ENCODE assay signal across 17 mouse cellular contexts in the genomic region with DNA sequence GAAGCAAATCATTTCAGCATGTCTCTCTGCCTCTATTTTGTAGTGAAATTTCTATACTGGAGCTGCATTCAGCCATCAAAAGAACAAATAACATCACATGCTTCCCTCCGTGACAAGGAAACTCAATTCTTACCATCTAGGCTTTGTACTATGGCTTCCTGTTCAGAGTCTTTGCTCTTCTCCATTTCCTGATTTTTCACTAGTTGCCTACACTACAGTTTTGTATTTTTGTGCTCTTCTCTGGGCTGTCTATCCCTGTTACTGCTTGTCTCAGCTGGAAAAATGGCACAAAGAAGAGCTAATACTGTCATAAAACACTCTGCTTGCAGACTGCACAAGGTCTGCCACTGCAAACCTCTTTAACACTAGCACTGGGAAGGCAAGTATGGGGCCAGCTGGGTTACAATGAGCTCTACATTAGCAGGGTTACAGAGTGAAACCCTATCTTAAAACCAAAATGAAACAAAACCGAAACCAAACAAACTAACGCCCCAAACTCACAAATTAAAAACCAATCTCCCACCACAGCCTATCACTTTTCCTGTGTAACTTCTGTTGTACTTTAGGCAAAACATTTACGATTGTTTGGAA. TPM values are rescaled to one million over a fixed set of nuclear protein-coding genes. Genes with fewer than 3 reads are reported as not detected.
DNase-seq lines count a peak whose midpoint lies in the region; ATAC-seq and TF ChIP-seq lines count a peak whose summit lies in the region.
"Had no signal": no experiment of that assay in that cellular context is flagged by ENCODE, and none has a peak within 500 bp of the region (broad histone marks: within the 10 kb centered on the region; RNA-seq: fewer than 3 reads in every experiment).

No protein-coding gene starts in this region.

- 0 out of 2 replicates have a peak, but pooled peaks cover 3% of the 10 kb centered on the region for H3K4me1 ChIP-seq in embryonic facial prominence, embryonic 13.5 days
- H3K4me1 ChIP-seq in embryonic facial prominence, embryonic 10.5 days: no peaks in the 10 kb centered on the region
- 0 out of 2 replicates have a peak, but pooled peaks cover 2% of the 10 kb centered on the region for H3K4me1 ChIP-seq in liver, postnatal 0 days (ENCODE audit: insufficient read depth)
- H3K4me1 ChIP-seq: hindbrain, embryonic 15.5 days; limb, embryonic 12.5 days; lung, embryonic 15.5 days; midbrain, embryonic 12.5 days had no signal

- peak overlapping the region; percentile 22; the same call in 1 of the 2 replicates for H3K27ac ChIP-seq in embryonic facial prominence, embryonic 13.5 days
- H3K27ac ChIP-seq in embryonic facial prominence, embryonic 10.5 days (replicated peaks): no peak overlapping the region
- 0 out of 2 replicates have a peak overlapping the region, but pooled peaks have one; percentile 22 for H3K27ac ChIP-seq in liver, postnatal 0 days (ENCODE audit: low read depth)
- H3K27ac ChIP-seq: hindbrain, embryonic 15.5 days; layer of hippocampus, adult 2 months; limb, embryonic 12.5 days; lung, embryonic 15.5 days; midbrain, embryonic 12.5 days had no signal

- TF ChIP-seq CTCF in liver, postnatal 0 days (IDR thresholded peaks at IDR 0.05; ENCODE audit: low read depth): no peak

- no peaks in the 10 kb centered on the region for H3K36me3 ChIP-seq in embryonic facial prominence, embryonic 13.5 days
- H3K36me3 ChIP-seq in embryonic facial prominence, embryonic 10.5 days (replicated peaks): no peaks in the 10 kb centered on the region
- no peaks in the 10 kb centered on the region for H3K36me3 ChIP-seq in liver, postnatal 0 days (replicated peaks; ENCODE audit: insufficient read depth, low read length)
- H3K36me3 ChIP-seq: hindbrain, embryonic 15.5 days; limb, embryonic 12.5 days; lung, embryonic 15.5 days; midbrain, embryonic 12.5 days had no signal

- no peak overlapping the region for H3K4me2 ChIP-seq in embryonic facial prominence, embryonic 13.5 days
- peak overlapping the region; percentile 46 for H3K4me2 ChIP-seq in liver, postnatal 0 days (ENCODE audit: low read depth, low read length)
- H3K4me2 ChIP-seq: hindbrain, embryonic 15.5 days; limb, embryonic 12.5 days; lung, embryonic 15.5 days; midbrain, embryonic 12.5 days had no signal

- H3K4me3 ChIP-seq in embryonic facial prominence, embryonic 13.5 days: no peak overlapping the region
- H3K4me3 ChIP-seq in embryonic facial prominence, embryonic 10.5 days: no peak overlapping the region
- no peak overlapping the region for H3K4me3 ChIP-seq in liver, postnatal 0 days (ENCODE audit: low read depth, low read length)
- H3K4me3 ChIP-seq: hindbrain, embryonic 15.5 days; layer of hippocampus, adult 2 months; limb, embryonic 12.5 days; lung, embryonic 15.5 days; midbrain, embryonic 12.5 days had no signal

- no peak for ATAC-seq in embryonic facial prominence, embryonic 13.5 days (ENCODE audit: insufficient number of reproducible peaks, insufficient read depth, low FRiP score, low TSS enrichment, low read depth)
- ATAC-seq in liver, postnatal 0 days: no peak

- TF ChIP-seq EP300 in liver, postnatal 0 days (IDR thresholded peaks at IDR 0.05; ENCODE audit: low read depth): no peak

- H3K9ac ChIP-seq in embryonic facial prominence, embryonic 13.5 days: no peak overlapping the region
- no peak overlapping the region for H3K9ac ChIP-seq in liver, postnatal 0 days (replicated peaks)
- H3K9ac ChIP-seq: hindbrain, embryonic 15.5 days; limb, embryonic 12.5 days; lung, embryonic 15.5 days; midbrain, embryonic 12.5 days had no signal

- no peaks in the 10 kb centered on the region for H3K27me3 ChIP-seq in embryonic facial prominence, embryonic 13.5 days
- no peaks in the 10 kb centered on the region for H3K27me3 ChIP-seq in embryonic facial prominence, embryonic 10.5 days (replicated peaks; ENCODE audit: low read depth, poor library complexity, severe bottlenecking)
- no peaks in the 10 kb centered on the region for H3K27me3 ChIP-seq in liver, postnatal 0 days (ENCODE audit: insufficient read depth, low read length)
- H3K27me3 ChIP-seq: hindbrain, embryonic 15.5 days; limb, embryonic 12.5 days; lung, embryonic 15.5 days; midbrain, embryonic 12.5 days had no signal

- WGBS in embryonic facial prominence, embryonic 13.5 days: 57% methylated on average over 4 of the region's 4 CpGs
- 84% methylated on average over 4 of the region's 4 CpGs for WGBS in embryonic facial prominence, embryonic 10.5 days
- 65% methylated on average over 4 of the region's 4 CpGs for WGBS in liver, postnatal 0 days (ENCODE audit: insufficient replicate concordance)

- H3K9me3 ChIP-seq in embryonic facial prominence, embryonic 13.5 days: no peaks in the 10 kb centered on the region
- H3K9me3 ChIP-seq in embryonic facial prominence, embryonic 10.5 days: no peaks in the 10 kb centered on the region
- no peaks in the 10 kb centered on the region for H3K9me3 ChIP-seq in liver, postnatal 0 days (ENCODE audit: low read length)
- H3K9me3 ChIP-seq: hindbrain, embryonic 15.5 days; limb, embryonic 12.5 days; lung, embryonic 15.5 days; midbrain, embryonic 12.5 days had no signal

- no peak for DNase-seq in embryonic facial prominence, embryonic 10.5 days (ENCODE audit: low spot score)
- DNase-seq in thymus, postnatal 25 days: peak; percentile 44
- DNase-seq in thymus, postnatal 10 days (ENCODE audit: low spot score in 2 of 2): no peak
- DNase-seq in liver, postnatal 0 days: no peak
- DNase-seq in thymus, postnatal 4 days: peak; percentile 23
- DNase-seq in lung, postnatal 4 days: no peak
- no peak for DNase-seq in left cerebral cortex, adult 11 months (ENCODE audit: low spot score)
- DNase-seq: adrenal gland, postnatal 10 days; cerebellum, adult 9-11 months; gastrocnemius, postnatal 10 days; kidney, adult 9 months had no signal

RNA-seq across cellular contexts. Expression of a gene that starts 26.0 kb away (rescaled TPM):
- 22.0 and 36.8 TPM in 2 replicates for polyA plus RNA-seq in embryonic facial prominence, embryonic 13.5 days (2015; fragmentation: Nextera tagmentation; extraction: Ambion mirVana)
- 72.8 and 77.4 TPM in 2 replicates for polyA plus RNA-seq in embryonic facial prominence, embryonic 10.5 days (2016; fragmentation: Nextera tagmentation; extraction: Ambion mirVana)
- polyA plus RNA-seq in liver, postnatal 0 days (2015; fragmentation: Nextera tagmentation; extraction: Ambion mirVana): 901 and 980 TPM in 2 replicates

RNA-seq across cellular contexts. Expression of a gene that starts 48.8 kb away (rescaled TPM):
- 14.4 and 20.9 TPM in 2 replicates for polyA plus RNA-seq in embryonic facial prominence, embryonic 13.5 days (2015; fragmentation: Nextera tagmentation; extraction: Ambion mirVana)
- 1.7 and 2.0 TPM in 2 replicates for polyA plus RNA-seq in embryonic facial prominence, embryonic 10.5 days (2016; fragmentation: Nextera tagmentation; extraction: Ambion mirVana)
- polyA plus RNA-seq in liver, postnatal 0 days (2015; fragmentation: Nextera tagmentation; extraction: Ambion mirVana): 38.8 and 39.0 TPM in 2 replicates

Comparison
In these comparisons a context has a peak if more than half of its experiments do, and no peak if none do; other contexts are left out.
1. DNase-seq: peak in thymus, postnatal 25 days (single experiment) and thymus, postnatal 4 days (single experiment); none in embryonic facial prominence, embryonic 10.5 days (single experiment), thymus, postnatal 10 days (0 of 2), liver, postnatal 0 days (single experiment), lung, postnatal 4 days (0 of 2) and left cerebral cortex, adult 11 months (single experiment).
2. RNA of a gene that starts 26.0 kb away (polyA plus RNA-seq): 901 to 980 TPM in liver, postnatal 0 days; 72.8 to 77.4 TPM in embryonic facial prominence, embryonic 10.5 days and 22.0 to 36.8 TPM in embryonic facial prominence, embryonic 13.5 days; every median in the first group is over 10 times any median in the second.